Mouse (Mus musculus) limb, embryonic 14.5 days (tissue): ENCODE measurements around the gene Tyw5. TPM values are rescaled to one million over a fixed set of nuclear protein-coding genes. Genes with fewer than 3 reads are reported as not detected.

Experiments
- ATAC-seq: fragments of 200-750 bp; cut with Nextera tagmentation; 2 replicates; pipeline ENCODE4 v1.8.0; 2017; ENCODE audit warnings: low read depth, moderate number of reproducible peaks, moderate TSS enrichment; ENCODE audit not compliant: low FRiP score
- DNase-seq: peaks from one replicate; pipeline ENCODE4 v3.0.0-alpha.2; 2015; ENCODE audit warnings: low spot score
- H3K27ac ChIP-seq: fragments of 300-500 bp; sonication (generic); replicated peaks from 2 replicates; pipeline ENCODE4 v1.5.1; 2014; ENCODE audit warnings: low read depth, mild to moderate bottlenecking, low read length, moderate library complexity, mixed read lengths
- H3K27me3 ChIP-seq: fragments of 300-500 bp; sonication (generic); 2 replicates; pipeline ENCODE4 v1.6.1; 2014; ENCODE audit warnings: low read length, mixed read lengths; ENCODE audit not compliant: control insufficient read depth, insufficient read depth
- H3K36me3 ChIP-seq: fragments of 300-500 bp; sonication (generic); 2 replicates; pipeline ENCODE4 v1.6.1; 2014; ENCODE audit warnings: mild to moderate bottlenecking, low read length, moderate library complexity, mixed read lengths; ENCODE audit not compliant: control insufficient read depth, insufficient read depth
- H3K4me1 ChIP-seq: fragments of 300-500 bp; sonication (generic); 2 replicates; pipeline ENCODE4 v1.6.1; 2014; ENCODE audit warnings: antibody characterized with exemption, low read length, mixed read lengths; ENCODE audit not compliant: control insufficient read depth, insufficient read depth
- H3K4me2 ChIP-seq: fragments of 300-500 bp; sonication (generic); replicated peaks from 2 replicates; pipeline ENCODE4 v1.6.1; 2014; ENCODE audit warnings: low read depth, mild to moderate bottlenecking, low read length, moderate library complexity; ENCODE audit not compliant: severe bottlenecking
- H3K4me3 ChIP-seq: fragments of 300-500 bp; sonication (generic); replicated peaks from 2 replicates; pipeline ENCODE4 v1.5.1; 2014; ENCODE audit warnings: low read length
- H3K9ac ChIP-seq: fragments of 300-500 bp; sonication (generic); 2 replicates; pipeline ENCODE4 v1.6.1; 2014; ENCODE audit warnings: mild to moderate bottlenecking, low read depth, low read length, moderate library complexity; ENCODE audit not compliant: severe bottlenecking
- H3K9me3 ChIP-seq: fragments of 300-500 bp; sonication (generic); 2 replicates; pipeline ENCODE4 v1.6.1; 2016; ENCODE audit warnings: low read length; ENCODE audit not compliant: control insufficient read depth
- POLR2A ChIP-seq: fragments of 200-500 bp; IDR thresholded peaks from 2 replicates; pipeline ENCODE4 v1.8.0; 2012; ENCODE audit warnings: inconsistent platforms, mild to moderate bottlenecking, moderate library complexity, borderline replicate concordance; ENCODE audit not compliant: insufficient read depth, insufficient read length; ENCODE audit errors: extremely low read depth
- WGBS: fragments of 180-500 bp; shearing (Covaris S2); extraction: QIAGEN DNeasy Blood & Tissue Kit; methylation state at CpG from one replicate; pipeline ENCODE4 v1.1.7; 2014; 5-methylcytosine and 5-hydroxymethylcytosine counted together
- polyA plus RNA-seq, 2 experiments: library from polyadenylated mRNA; depleted of rRNA in 1 of 2; stranded (reverse) in 1 of 2; unstranded in 1 of 2; fragments of >200 nt; fragmentation: Nextera tagmentation in 1 of 2; extraction: Ambion mirVana in 1 of 2; gene quantifications; 2 replicates each; pipeline versions ENCODE4 v1.2.1 to v1.2.3; 2012 to 2014

Gene Tyw5
- polyA plus RNA-seq, 2 experiments: 25.6 to 30.1 TPM

DNA sequence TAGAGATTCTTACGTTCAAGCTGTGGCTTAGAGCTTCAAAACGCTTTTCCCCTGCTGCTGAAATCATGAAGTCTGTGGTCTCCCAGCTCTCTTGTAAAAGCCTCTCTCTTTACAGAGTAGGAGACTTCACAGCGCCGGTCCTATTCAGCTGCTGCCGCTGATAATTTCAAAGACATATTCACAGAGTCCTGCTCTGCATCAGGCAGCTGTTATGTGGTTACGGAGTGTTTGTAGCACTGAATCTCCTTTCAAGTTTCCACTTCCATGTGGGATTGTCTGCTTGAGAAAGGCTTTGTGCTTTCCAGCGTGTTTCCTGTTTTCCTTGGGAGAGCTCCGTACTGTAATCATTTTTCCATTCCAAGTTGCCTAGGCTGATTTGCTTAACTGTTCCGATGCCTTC is 30.1 kb upstream of the Tyw5 start:
- ATAC-seq (peak; percentile 94), DNase-seq (peak; percentile 82)
- Histone ChIP-seq H3K4me2 (peak overlapping the region; percentile 40), H3K4me1 (peaks cover 34% of the 10 kb centered on the region), H3K9me3 (no peaks in the 10 kb centered on the region), H3K36me3 (no peaks in the 10 kb centered on the region), H3K9ac (peak overlapping the region; percentile 38; the same call in 1 of the 2 replicates), H3K27ac (peak overlapping the region; percentile 73), H3K4me3 (peak overlapping the region; percentile 23), H3K27me3 (no peaks in the 10 kb centered on the region)
- TF ChIP-seq POLR2A: no peak
- WGBS: 9% methylated on average over 9 of the region's 9 CpGs

DNA sequence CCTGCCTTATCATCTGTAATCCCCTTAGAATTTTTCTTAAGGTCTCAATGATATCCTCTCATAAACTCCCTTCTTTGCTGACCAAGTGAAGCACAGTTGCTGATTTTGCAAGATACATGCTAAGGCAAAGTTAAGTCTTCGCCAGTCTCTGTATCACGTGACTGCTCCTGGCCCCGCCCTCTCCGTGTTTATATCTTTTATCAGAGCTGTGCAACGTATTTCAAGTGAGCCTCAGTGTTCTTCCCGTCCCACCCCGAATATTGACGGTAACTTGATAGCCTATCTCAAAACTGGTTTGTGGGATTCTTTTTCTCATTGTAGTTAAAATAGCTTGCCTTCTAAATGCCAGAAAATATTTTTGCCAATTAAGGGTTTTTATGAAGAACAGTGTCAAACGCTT is 29.5 kb upstream of the Tyw5 start:
- Histone ChIP-seq H3K9me3 (no peaks in the 10 kb centered on the region), H3K4me3 (peak overlapping the region; percentile 23), H3K27me3 (no peaks in the 10 kb centered on the region), H3K9ac (peak overlapping the region; percentile 38; the same call in 1 of the 2 replicates), H3K4me2 (peak overlapping the region; percentile 40), H3K27ac (peak overlapping the region; percentile 73), H3K4me1 (peaks cover 34% of the 10 kb centered on the region), H3K36me3 (no peaks in the 10 kb centered on the region)
- ATAC-seq: peak; percentile 46; the same call in 1 of the 2 replicates
- no peak for TF ChIP-seq POLR2A
- 21% methylated on average over 9 of the region's 9 CpGs for WGBS
- DNase-seq: peak; percentile 74

DNA sequence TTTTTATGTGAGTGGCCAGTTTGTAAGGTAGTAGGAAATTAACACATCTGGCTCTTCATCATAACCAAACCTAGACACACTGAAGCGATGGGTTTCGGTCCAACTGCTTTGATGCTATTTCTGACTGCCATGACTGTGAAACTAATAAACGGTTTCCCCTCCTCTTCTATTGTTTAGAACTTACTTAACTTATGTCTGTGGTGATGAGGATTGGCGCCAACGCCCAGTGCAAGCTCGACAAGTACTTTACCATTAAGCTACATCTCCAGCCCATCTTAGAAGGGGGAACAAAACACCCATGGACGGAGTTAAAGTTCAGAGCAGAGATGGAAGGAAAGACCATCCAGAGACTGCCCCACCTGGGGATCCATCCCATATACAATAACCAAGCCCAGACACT is 26.2 kb upstream of the Tyw5 start:
- Histone ChIP-seq H3K27ac (no peak overlapping the region), H3K9ac (no peak overlapping the region), H3K27me3 (no peaks in the 10 kb centered on the region), H3K4me3 (no peak overlapping the region), H3K36me3 (no peaks in the 10 kb centered on the region), H3K9me3 (no peaks in the 10 kb centered on the region), H3K4me2 (no peak overlapping the region), H3K4me1 (peaks cover 33% of the 10 kb centered on the region)
- no peak for ATAC-seq
- WGBS: 84% methylated on average over 7 of the region's 7 CpGs
- TF ChIP-seq POLR2A: no peak
- DNase-seq: no peak

GRCm38 (mm10) chr1:57429786-57430483 is 23.0 kb upstream of the Tyw5 start:
- Histone ChIP-seq H3K4me3 (no peak overlapping the region), H3K4me1 (peaks cover 14% of the 10 kb centered on the region; the same call in 1 of the 2 replicates), H3K4me2 (peak overlapping the region; percentile 40), H3K9me3 (no peaks in the 10 kb centered on the region), H3K27ac (0 out of 2 replicates have a peak overlapping the region, but pooled peaks have one; percentile 28), H3K36me3 (no peaks in the 10 kb centered on the region), H3K9ac (no peak overlapping the region), H3K27me3 (no peaks in the 10 kb centered on the region)
- 8% methylated on average over 12 of the region's 12 CpGs for WGBS
- ATAC-seq: peak; percentile 41; the same call in 1 of the 2 replicates
- TF ChIP-seq POLR2A: no peak
- peak; percentile 61 for DNase-seq

GRCm38 (mm10) chr1:57428368-57429308 is 21.7 kb upstream of the Tyw5 start:
- TF ChIP-seq POLR2A: no peak
- DNase-seq (peak; percentile 98), ATAC-seq (peak; percentile 78)
- 27% methylated on average over 16 of the region's 16 CpGs for WGBS
- peaks cover 14% of the 10 kb centered on the region; the same call in 1 of the 2 replicates for H3K4me1 ChIP-seq
- peak overlapping the region; percentile 43 for H3K4me2 ChIP-seq
- no peaks in the 10 kb centered on the region for H3K27me3 ChIP-seq
- peak overlapping the region; percentile 11; the same call in 1 of the 2 replicates for H3K4me3 ChIP-seq
- H3K36me3 ChIP-seq: no peaks in the 10 kb centered on the region
- peak overlapping the region; percentile 29; the same call in 1 of the 2 replicates for H3K9ac ChIP-seq
- no peak overlapping the region for H3K27ac ChIP-seq
- H3K9me3 ChIP-seq: no peaks in the 10 kb centered on the region
